Mouse (Mus musculus) C2C12 (cell line): Measurements from ENCODE around the gene Vmn2r3.

Source experiments
- CEBPB ChIP-seq: IDR thresholded peaks from one replicate; pipeline ENCODE4 v1.6.1; 2011; ENCODE audit warnings: low read depth, mild to moderate bottlenecking, control low read depth, moderate library complexity
- CTCF ChIP-seq: IDR thresholded peaks from one replicate; pipeline ENCODE4 v1.5.1; 2011; ENCODE audit not compliant: control insufficient read depth, insufficient read depth, insufficient read length
- FOSL1 ChIP-seq: IDR thresholded peaks from one replicate; pipeline ENCODE4 v1.8.0; 2011; ENCODE audit warnings: mild to moderate bottlenecking, low read length; ENCODE audit not compliant: poor library complexity, insufficient read depth, severe bottlenecking
- MAX ChIP-seq: IDR thresholded peaks from one replicate; pipeline ENCODE4 v1.6.1; 2011; ENCODE audit warnings: mild to moderate bottlenecking, control low read depth
- MYOD1 ChIP-seq: IDR thresholded peaks from one replicate; pipeline ENCODE4 v1.6.1; 2011; ENCODE audit warnings: low read depth; ENCODE audit not compliant: control insufficient read depth, insufficient read length
- MYOG ChIP-seq: IDR thresholded peaks from one replicate; pipeline ENCODE4 v1.6.1; 2011; ENCODE audit not compliant: control insufficient read depth, insufficient read length; ENCODE audit errors: extremely low read depth
- USF1 ChIP-seq: IDR thresholded peaks from one replicate; pipeline ENCODE4 v1.6.1; 2011; ENCODE audit warnings: low read depth, mild to moderate bottlenecking, control low read depth, moderate library complexity

GRCm38 (mm10) chr3:64251646-64252045 lies 37.9 kb downstream of the Vmn2r3 start:
- TF ChIP-seq CTCF (no peak), USF1 (no peak), CEBPB (no peak), MYOG (no peak), MYOD1 (no peak), MAX (no peak), FOSL1 (no peak)
